Mouse (Mus musculus) neutrophil, adult 83 days (primary cell): ENCODE results near the gene Rbms3. TPM values are rescaled to one million over a fixed set of nuclear protein-coding genes. Genes with fewer than 3 reads are reported as not detected.

ENCODE experiments used
- total RNA-seq, 2 experiments: library from RNA; stranded (reverse); gene quantifications; one replicate each; pipeline ENCODE4 v1.2.4; 2023

The Rbms3 gene
- total RNA-seq, result under 1 TPM in 1 of 2 experiments, not detected in 1; 0.51 TPM

GRCm38 (mm10) chr9:117629771-117630170 lies at the start of gene Rbms3:
TSS of gene Rbms3 (minus strand) at chr9:117629913.

